Mouse (Mus musculus): Measurements from ENCODE around the gene Pdxdc1.
"Not testable (repeated sequence)": the region's sequence is repeated elsewhere in the genome, so short reads cannot be mapped to it uniquely, and the experiment has no call there.

The Pdxdc1 gene

GRCm38 (mm10) chr16:13818560-13819393 lies 84.2 kb downstream of the Pdxdc1 start, which contains the start of gene Ntan1:
TSS of gene Ntan1 (plus strand) at chr16:13818845.
- peak; percentile 95 for DNase-seq (ENCODE audit: extremely low spot score, low spot score)

- no peak for DNase-seq (ENCODE audit: extremely low spot score, low spot score)
Observed at GRCm38 (mm10) chr16:13813200-13813599, 89.7 kb downstream of the Pdxdc1 start.

- no peak for DNase-seq (ENCODE audit: extremely low spot score, low spot score)
Observed at GRCm38 (mm10) chr16:13812152-13812551, 90.8 kb downstream of the Pdxdc1 start.

- no peak for DNase-seq (ENCODE audit: extremely low spot score, low spot score)
Observed at GRCm38 (mm10) chr16:13808410-13808809, 94.5 kb downstream of the Pdxdc1 start.

GRCm38 (mm10) chr16:13807616-13808015 lies 95.3 kb downstream of the Pdxdc1 start:
- DNase-seq (ENCODE audit: extremely low spot score, low spot score), result no peak

GRCm38 (mm10) chr16:13804666-13805065 lies 98.3 kb downstream of the Pdxdc1 start:
- DNase-seq (ENCODE audit: extremely low spot score, low spot score), result no peak

- DNase-seq (ENCODE audit: extremely low spot score, low spot score), result no peak
Observed at GRCm38 (mm10) chr16:13801231-13801630, 101.7 kb downstream of the Pdxdc1 start.

- no peak for DNase-seq (ENCODE audit: extremely low spot score, low spot score)
Observed at GRCm38 (mm10) chr16:13796746-13797175, 106.2 kb downstream of the Pdxdc1 start.

- DNase-seq (ENCODE audit: extremely low spot score, low spot score), result not testable (repeated sequence)
Observed at GRCm38 (mm10) chr16:13793441-13793840, 109.5 kb downstream of the Pdxdc1 start.

- DNase-seq (ENCODE audit: extremely low spot score, low spot score), result no peak
Observed at GRCm38 (mm10) chr16:13785932-13786331, 117.0 kb downstream of the Pdxdc1 start.

All from neural tube, embryonic 10.5 days (tissue).